Mouse (Mus musculus) cerebellum, adult 2 months (tissue): Measurements from ENCODE around the gene Zmym5.

Source experiments
- CTCF ChIP-seq: fragments of 200-500 bp; IDR thresholded peaks from 2 replicates; pipeline ENCODE4 v1.5.1; 2011; ENCODE audit warnings: low read depth, mild to moderate bottlenecking, control low read depth, low read length, moderate library complexity, borderline replicate concordance; ENCODE audit not compliant: insufficient read depth
- POLR2A ChIP-seq: fragments of 200-500 bp; IDR thresholded peaks from 2 replicates; pipeline ENCODE4 v1.6.1; 2011; ENCODE audit warnings: low read length, control low read depth, borderline replicate concordance; ENCODE audit not compliant: insufficient read depth

DNA sequence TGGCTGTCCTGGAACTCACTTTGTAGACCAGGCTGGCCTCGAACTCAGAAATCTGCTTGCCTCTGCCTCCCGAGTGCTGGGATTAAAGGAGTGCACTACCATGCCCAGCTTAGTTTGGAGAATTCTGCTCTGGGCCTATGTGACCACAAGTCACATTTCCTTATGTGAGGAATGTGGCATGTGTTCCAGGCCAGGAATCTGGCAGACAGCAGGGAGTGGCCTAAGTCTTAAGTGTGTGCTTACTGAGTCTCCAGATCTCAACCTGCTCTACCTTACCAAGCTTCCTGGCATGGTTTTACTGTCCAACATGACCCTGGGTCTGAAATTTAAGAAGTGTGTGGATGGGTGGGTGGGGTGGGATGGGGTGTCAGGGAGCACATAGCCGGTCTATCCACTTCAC, 20.6 kb upstream of the Zmym5 start:
- TF ChIP-seq CTCF (no peak), POLR2A (no peak)
